Mouse (Mus musculus) gastrocnemius, postnatal 4 days (tissue): ENCODE measurements around the gene Rara. TPM values are rescaled to one million over a fixed set of nuclear protein-coding genes. Genes with fewer than 3 reads are reported as not detected.
A peak's percentile ranks its signal among the peaks of the same experiment; 100 is the strongest.
"Not testable (repeated sequence)": the region's sequence is repeated elsewhere in the genome, so short reads cannot be mapped to it uniquely, and the experiment has no call there.

Experiments
- DNase-seq, 2 experiments: peaks; one replicate each; pipeline ENCODE4 v3.0.0; 2021 to 2022; ENCODE audit warnings: low spot score in 2 of 2, mixed read lengths in 2 of 2
- total RNA-seq, 2 experiments: library from RNA; stranded (reverse); gene quantifications; 2 replicates each; pipeline ENCODE4 v1.2.3; 2021

The Rara gene
- total RNA-seq, 2 experiments from 2014 or later: 44.6 to 45.9 TPM

GRCm38 (mm10) chr11:98922307-98922706 lies 5.3 kb upstream of the Rara start:
- peak in 1 of 2 experiments; percentile 67 for DNase-seq

GRCm38 (mm10) chr11:98922851-98923711 lies 4.5 kb upstream of the Rara start:
- peak in 1 of 2 experiments; percentile 72 for DNase-seq

GRCm38 (mm10) chr11:98924633-98925175 lies 2.9 kb upstream of the Rara start:
- DNase-seq: no peak

- DNase-seq: peak in 1 of 2 experiments; percentile 73
These were observed 2.3 kb upstream of the Rara start for GRCm38 (mm10) chr11:98925265-98925721.

- DNase-seq: peak in 1 of 2 experiments; percentile 51
These were observed 1.7 kb upstream of the Rara start for GRCm38 (mm10) chr11:98925868-98926311.

- DNase-seq: no peak
These were observed 1.1 kb upstream of the Rara start for GRCm38 (mm10) chr11:98926553-98926952.

- no peak for DNase-seq
These were observed 722 bp downstream of the Rara start for GRCm38 (mm10) chr11:98928186-98928893.

GRCm38 (mm10) chr11:98929503-98929902 lies 1.9 kb downstream of the Rara start:
- no peak for DNase-seq

- peak in 1 of 2 experiments; percentile 61 for DNase-seq
These were observed 2.5 kb downstream of the Rara start for GRCm38 (mm10) chr11:98930127-98930601.

- no peak for DNase-seq
These were observed 3.3 kb downstream of the Rara start for GRCm38 (mm10) chr11:98930773-98931512.

- DNase-seq: peak in 1 of 2 experiments; percentile 74
These were observed 4.1 kb downstream of the Rara start for GRCm38 (mm10) chr11:98931513-98932292.

- peak in 1 of 2 experiments; percentile 69 for DNase-seq
These were observed 4.9 kb downstream of the Rara start for GRCm38 (mm10) chr11:98932293-98933091.

GRCm38 (mm10) chr11:98933151-98933550 lies 5.5 kb downstream of the Rara start:
- DNase-seq: peak; percentile 49 to 79

GRCm38 (mm10) chr11:98933847-98934246 lies 6.2 kb downstream of the Rara start:
- not testable (repeated sequence) for DNase-seq

- no peak for DNase-seq
These were observed 6.7 kb downstream of the Rara start for GRCm38 (mm10) chr11:98934367-98934766.

- no peak for DNase-seq
These were observed 7.5 kb downstream of the Rara start for GRCm38 (mm10) chr11:98935123-98935522.

- peak; percentile 75 to 87 for DNase-seq
These were observed 8.6 kb downstream of the Rara start for GRCm38 (mm10) chr11:98936170-98936569.

GRCm38 (mm10) chr11:98936606-98937409 lies 9.2 kb downstream of the Rara start:
- DNase-seq: no peak
